Mouse (Mus musculus): Measurements from ENCODE around the gene N4bp2.

GRCm38 (mm10) chr5:65718368-65718767 lies 45.0 kb upstream of the N4bp2 start:
- TF ChIP-seq CTCF (IDR thresholded peaks at IDR 0.05 in 2 of 3, conservative IDR thresholded peaks at IDR 0.05 in 1 of 3; ENCODE audit: control insufficient read depth in 1 of 3, insufficient read depth in 1 of 3, low read depth in 2 of 3, low read length in 3 of 3, poor library complexity in 1 of 3, severe bottlenecking in 1 of 3) = no peak
- TF ChIP-seq TBP (IDR thresholded peaks at IDR 0.05; ENCODE audit: low read depth, low read length) = peak; percentile 66; the same call in 1 of the 2 replicates
- TF ChIP-seq BHLHE40 (IDR thresholded peaks at IDR 0.05; ENCODE audit: borderline replicate concordance, low read depth, low read length) = no peak
- TF ChIP-seq MAX (IDR thresholded peaks at IDR 0.05; ENCODE audit: low read length) = no peak
- TF ChIP-seq MAZ (IDR thresholded peaks at IDR 0.05; ENCODE audit: low read depth, low read length) = no peak
- TF ChIP-seq POLR2A (IDR thresholded peaks at IDR 0.05; ENCODE audit: control insufficient read depth in 1 of 2, insufficient read depth in 1 of 2, low read depth in 1 of 2, low read length in 2 of 2, poor library complexity in 1 of 2) = no peak
- 0 out of 2 replicates have a peak, but pooled peaks have one; percentile 0 for TF ChIP-seq RAD21 (IDR thresholded peaks at IDR 0.05; ENCODE audit: low read depth, low read length)
- no peak for TF ChIP-seq MAFK (IDR thresholded peaks at IDR 0.05; ENCODE audit: borderline replicate concordance, low read depth, low read length)
- peak; percentile 31; the same call in 1 of the 2 replicates for TF ChIP-seq ZNF384 (IDR thresholded peaks at IDR 0.05; ENCODE audit: low read depth, low read length)

Measured in MEL (cell line).